Mouse (Mus musculus): ENCODE measurements around the gene Caskin1.

DNA sequence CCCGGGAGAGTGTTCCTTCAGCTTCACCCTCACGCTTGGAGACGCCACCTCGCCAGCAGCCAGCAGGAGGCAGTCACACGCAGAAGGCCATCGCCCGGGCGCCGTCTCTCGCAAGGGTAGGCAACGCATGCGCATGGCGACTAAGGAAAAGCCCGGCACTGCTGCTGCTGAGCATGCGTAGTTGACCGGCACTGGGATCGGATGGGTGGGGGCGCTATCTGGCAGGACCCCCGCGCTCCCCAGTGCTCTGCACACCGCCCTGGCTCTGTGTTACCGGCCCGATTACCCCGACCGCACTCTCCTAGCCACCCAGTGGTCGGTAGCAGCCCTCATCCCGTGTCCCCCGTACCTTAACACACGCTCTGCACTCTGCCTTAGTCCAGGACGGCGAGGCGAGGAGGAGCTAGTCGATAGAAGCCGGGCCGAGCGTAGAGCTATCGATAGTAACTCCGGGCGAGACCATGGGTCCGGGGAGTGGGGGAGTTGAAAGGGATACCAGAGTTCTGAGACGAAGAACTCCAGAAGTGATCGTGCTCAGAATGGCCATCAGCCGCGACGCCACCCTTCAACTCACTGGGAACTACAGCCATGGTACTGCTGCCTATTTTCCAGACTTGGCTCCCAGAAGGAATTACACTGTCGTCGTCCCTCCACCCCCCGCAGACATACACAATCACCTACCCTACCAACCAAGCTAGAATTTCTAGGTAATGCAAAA lies 9.6 kb upstream of the Caskin1 start, which contains the start of gene Mlst8:
- no peak for TF ChIP-seq POLR2A (IDR thresholded peaks at IDR 0.05; ENCODE audit: borderline replicate concordance, low read depth, low read length)
- TF ChIP-seq CTCF (IDR thresholded peaks at IDR 0.05; ENCODE audit: low read depth, low read length): peak; percentile 35

All from bone marrow macrophage, adult 2 months (primary cell).